13 mouse cellular contexts compared by ENCODE assay signal in genomic region chr9:69055302-69055701, GRCm38 (mm10).
DNase-seq lines count a peak whose midpoint lies in the region; ATAC-seq and TF ChIP-seq lines count a peak whose summit lies in the region.
"Had no signal": no experiment of that assay in that cellular context is flagged by ENCODE, and none has a peak within 500 bp of the region (broad histone marks: within the 10 kb centered on the region; RNA-seq: fewer than 3 reads in every experiment).

No protein-coding gene starts in this region.

- DNase-seq in heart, postnatal 10 days = peak; percentile 32 to 41
- peak; percentile 52 for DNase-seq in adrenal gland, postnatal 25 days
- peak; percentile 52 for DNase-seq in cerebellum, adult 8-10 months
- DNase-seq in gastrocnemius, postnatal 25 days = peak; percentile 79
- no peak for DNase-seq in right cerebral cortex, adult 18-20 months
- DNase-seq in midbrain, postnatal 0 days (ENCODE audit: low spot score) = no peak
- DNase-seq: liver, postnatal 0 days had no signal

- no peaks in the 10 kb centered on the region for H3K9me3 ChIP-seq in heart, embryonic 12.5 days (replicated peaks)
- H3K9me3 ChIP-seq in midbrain, postnatal 0 days (ENCODE audit: low read length) = no peaks in the 10 kb centered on the region
- H3K9me3 ChIP-seq: limb, embryonic 10.5 days had no signal

- H3K27ac ChIP-seq in heart, embryonic 12.5 days (ENCODE audit: poor library complexity, severe bottlenecking) = no peak overlapping the region
- H3K27ac ChIP-seq in midbrain, postnatal 0 days (ENCODE audit: low read depth, low read length) = no peak overlapping the region
- H3K27ac ChIP-seq: hindbrain, embryonic 14.5 days; layer of hippocampus, adult 2 months; limb, embryonic 10.5 days had no signal

- H3K4me3 ChIP-seq in heart, embryonic 12.5 days = no peak overlapping the region
- no peak overlapping the region for H3K4me3 ChIP-seq in midbrain, postnatal 0 days (ENCODE audit: low read depth, low read length)
- H3K4me3 ChIP-seq: erythroblast, embryonic 14.5 days; layer of hippocampus, adult 2 months; limb, embryonic 10.5 days had no signal

- TF ChIP-seq CTCF in midbrain, postnatal 0 days (IDR thresholded peaks at IDR 0.05) = no peak

- H3K36me3 ChIP-seq in heart, embryonic 12.5 days = no peaks in the 10 kb centered on the region
- H3K36me3 ChIP-seq in midbrain, postnatal 0 days (ENCODE audit: insufficient read depth, low read length) = no peaks in the 10 kb centered on the region
- H3K36me3 ChIP-seq: limb, embryonic 10.5 days had no signal

- WGBS in heart, embryonic 12.5 days = 88% methylated on average over 5 of the region's 5 CpGs
- WGBS in midbrain, postnatal 0 days = 97% methylated on average over 5 of the region's 5 CpGs

- H3K4me1 ChIP-seq in heart, embryonic 12.5 days (replicated peaks) = no peaks in the 10 kb centered on the region
- H3K4me1 ChIP-seq in midbrain, postnatal 0 days (ENCODE audit: insufficient read depth, low read length) = peaks cover 3% of the 10 kb centered on the region; the same call in 1 of the 2 replicates
- H3K4me1 ChIP-seq: limb, embryonic 10.5 days had no signal

- intact Hi-C loops in heart, postnatal 10 days (cut with DNase I) = loop anchor here (5.0 kb wide), 1 partner anchor 67 kb away; no protein-coding TSS in a partner anchor

- ATAC-seq in heart, embryonic 12.5 days (ENCODE audit: insufficient number of reproducible peaks, low FRiP score) = no peak
- ATAC-seq in inflammation-experienced regulatory T-cells, adult 6 months = no peak
- ATAC-seq in midbrain, postnatal 0 days (ENCODE audit: low FRiP score) = no peak
- ATAC-seq: liver, postnatal 0 days had no signal

- no peaks in the 10 kb centered on the region; the same call in 1 of the 2 replicates for H3K27me3 ChIP-seq in heart, embryonic 12.5 days (replicated peaks)
- H3K27me3 ChIP-seq in midbrain, postnatal 0 days (ENCODE audit: insufficient read depth, low read length) = no peaks in the 10 kb centered on the region

- no peak overlapping the region for H3K9ac ChIP-seq in heart, embryonic 12.5 days
- H3K9ac ChIP-seq in midbrain, postnatal 0 days (replicated peaks; ENCODE audit: low read length, poor library complexity, severe bottlenecking) = no peak overlapping the region
- H3K9ac ChIP-seq: hindbrain, embryonic 14.5 days; liver, postnatal 0 days had no signal

- H3K4me2 ChIP-seq in heart, embryonic 12.5 days = no peak overlapping the region
- H3K4me2 ChIP-seq in midbrain, postnatal 0 days (ENCODE audit: low read depth, low read length, poor library complexity, severe bottlenecking) = no peak overlapping the region
- H3K4me2 ChIP-seq: hindbrain, embryonic 14.5 days had no signal

Comparison
In these comparisons a context has a peak if more than half of its experiments do, and no peak if none do; other contexts are left out.
1. DNase-seq: peak in heart, postnatal 10 days (2 of 2), adrenal gland, postnatal 25 days (single experiment), cerebellum, adult 8-10 months (single experiment) and gastrocnemius, postnatal 25 days (single experiment); none in right cerebral cortex, adult 18-20 months (single experiment) and midbrain, postnatal 0 days (single experiment).